Mouse (Mus musculus): ENCODE data around the gene Xpot.

DNA sequence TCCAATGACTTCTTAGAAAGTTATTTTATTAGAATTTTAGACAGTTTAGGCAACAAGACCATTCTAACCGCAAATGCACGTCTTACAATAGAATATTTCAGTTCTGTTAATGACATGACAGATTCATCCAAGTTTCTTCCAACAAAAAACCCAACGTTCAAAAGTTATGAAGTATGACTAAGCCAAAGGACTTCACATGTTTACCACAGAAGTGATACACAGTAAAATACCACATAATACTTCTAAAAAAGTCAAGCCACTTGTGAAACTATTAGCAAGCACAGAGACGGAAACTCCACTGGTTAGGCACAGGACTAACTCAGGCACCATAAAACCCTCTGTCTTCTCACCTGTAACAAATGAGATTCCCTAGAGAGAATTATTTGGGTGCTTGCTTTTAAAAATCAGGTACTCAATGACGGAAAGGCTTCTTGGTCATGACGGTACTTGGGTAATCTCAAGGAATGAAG is 38.7 kb downstream of the Xpot start:
- TF ChIP-seq POLR2A (IDR thresholded peaks at IDR 0.05; ENCODE audit: low read depth, low read length): no peak
- no peak for TF ChIP-seq CTCF (IDR thresholded peaks at IDR 0.05; ENCODE audit: extremely low read depth, insufficient read depth, insufficient read length, insufficient replicate concordance)
